Mouse (Mus musculus): ENCODE results near the gene Mycbpap. TPM values are rescaled to one million over a fixed set of nuclear protein-coding genes. Genes with fewer than 3 reads are reported as not detected.
A peak's percentile ranks its signal among the peaks of the same experiment; 100 is the strongest.

The Mycbpap gene
- polyA plus RNA-seq, 1 experiment from 2014 or later: 2.1 TPM

- H3K4me3 ChIP-seq (ENCODE audit: low read depth, low read length): no peak overlapping the region
- ATAC-seq (ENCODE audit: low FRiP score) (no peak), DNase-seq (ENCODE audit: low spot score) (no peak)
- no peak overlapping the region for H3K4me2 ChIP-seq (replicated peaks; ENCODE audit: low read depth, low read length)
- H3K9ac ChIP-seq (ENCODE audit: low read depth, low read length): no peak overlapping the region
- H3K9me3 ChIP-seq (ENCODE audit: control insufficient read depth, low read length): no peaks in the 10 kb centered on the region
- no peaks in the 10 kb centered on the region for H3K27me3 ChIP-seq (ENCODE audit: control insufficient read depth, insufficient read depth, low read length)
- no peaks in the 10 kb centered on the region for H3K36me3 ChIP-seq (ENCODE audit: control insufficient read depth, insufficient read depth, low read length)
- WGBS: 87% methylated on average over 15 of the region's 15 CpGs
- peaks cover 3% of the 10 kb centered on the region; the same call in 1 of the 2 replicates for H3K4me1 ChIP-seq (replicated peaks; ENCODE audit: control insufficient read depth, insufficient read depth, low read length)
- no peak overlapping the region for H3K27ac ChIP-seq (ENCODE audit: low read depth, low read length)
Measured at GRCm38 (mm10) chr11:94457001-94457400, 64.5 kb downstream of the Mycbpap start.

DNA sequence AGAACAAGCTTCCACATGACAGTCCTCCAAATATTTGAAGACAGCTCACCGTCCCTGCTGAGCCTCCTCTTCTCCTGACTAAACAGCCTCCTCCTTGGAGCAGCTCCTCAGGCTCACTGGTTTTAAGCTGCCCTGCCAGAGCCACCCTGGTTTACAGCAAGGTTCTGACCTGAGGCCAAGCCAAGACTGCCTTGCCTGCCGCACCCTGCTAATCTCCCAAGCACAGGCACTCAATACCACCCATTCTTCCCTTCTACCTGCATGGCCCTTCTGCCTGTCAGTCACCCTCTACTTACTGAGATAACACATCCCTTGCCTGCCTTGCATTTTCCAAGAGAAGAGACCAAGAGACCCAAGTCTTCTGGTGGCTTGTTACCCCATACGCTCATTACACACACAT lies 65.2 kb downstream of the Mycbpap start:
- no peak for DNase-seq (ENCODE audit: low spot score)
- 76% methylated on average over 3 of the region's 3 CpGs for WGBS

GRCm38 (mm10) chr11:94455161-94455820 lies 66.3 kb downstream of the Mycbpap start:
- whole genome bisulfite sequencing: 82% methylated on average over 10 of the region's 10 CpGs
- no peak for ATAC-seq (ENCODE audit: low FRiP score)
- Histone ChIP-seq H3K36me3 (ENCODE audit: control insufficient read depth, insufficient read depth, low read length) (no peaks in the 10 kb centered on the region), H3K27ac (ENCODE audit: low read depth, low read length) (peak overlapping the region; percentile 10; the same call in 1 of the 2 replicates), H3K4me3 (ENCODE audit: low read depth, low read length) (no peak overlapping the region), H3K9ac (ENCODE audit: low read depth, low read length) (no peak overlapping the region), H3K9me3 (ENCODE audit: control insufficient read depth, low read length) (no peaks in the 10 kb centered on the region), H3K27me3 (ENCODE audit: control insufficient read depth, insufficient read depth, low read length) (no peaks in the 10 kb centered on the region), H3K4me1 (replicated peaks; ENCODE audit: control insufficient read depth, insufficient read depth, low read length) (peaks cover 3% of the 10 kb centered on the region; the same call in 1 of the 2 replicates), H3K4me2 (replicated peaks; ENCODE audit: low read depth, low read length) (no peak overlapping the region)
- no peak for DNase-seq (ENCODE audit: low spot score)

More for the DNA sequence above, 65.2 kb downstream of the Mycbpap start:
- no peak overlapping the region for H3K27ac ChIP-seq (ENCODE audit: low read depth, low read length)
- no peaks in the 10 kb centered on the region for H3K27me3 ChIP-seq (ENCODE audit: control insufficient read depth, insufficient read depth, low read length)
- H3K9me3 ChIP-seq (ENCODE audit: control insufficient read depth, low read length): no peaks in the 10 kb centered on the region
- no peak for ATAC-seq (ENCODE audit: low FRiP score)
- H3K36me3 ChIP-seq (ENCODE audit: control insufficient read depth, insufficient read depth, low read length): no peaks in the 10 kb centered on the region
- no peak overlapping the region for H3K4me3 ChIP-seq (ENCODE audit: low read depth, low read length)
- no peak overlapping the region for H3K9ac ChIP-seq (ENCODE audit: low read depth, low read length)
- no peak overlapping the region for H3K4me2 ChIP-seq (replicated peaks; ENCODE audit: low read depth, low read length)
- peaks cover 3% of the 10 kb centered on the region; the same call in 1 of the 2 replicates for H3K4me1 ChIP-seq (replicated peaks; ENCODE audit: control insufficient read depth, insufficient read depth, low read length)

GRCm38 (mm10) chr11:94454756-94455155 lies 66.8 kb downstream of the Mycbpap start:
- no peaks in the 10 kb centered on the region for H3K36me3 ChIP-seq (ENCODE audit: control insufficient read depth, insufficient read depth, low read length)
- no peak overlapping the region for H3K4me2 ChIP-seq (replicated peaks; ENCODE audit: low read depth, low read length)
- WGBS: 79% methylated on average over 5 of the region's 5 CpGs
- peaks cover 3% of the 10 kb centered on the region; the same call in 1 of the 2 replicates for H3K4me1 ChIP-seq (replicated peaks; ENCODE audit: control insufficient read depth, insufficient read depth, low read length)
- no peak for ATAC-seq (ENCODE audit: low FRiP score)
- H3K27me3 ChIP-seq (ENCODE audit: control insufficient read depth, insufficient read depth, low read length): no peaks in the 10 kb centered on the region
- H3K9ac ChIP-seq (ENCODE audit: low read depth, low read length): no peak overlapping the region
- H3K27ac ChIP-seq (ENCODE audit: low read depth, low read length): peak overlapping the region; percentile 10; the same call in 1 of the 2 replicates
- H3K4me3 ChIP-seq (ENCODE audit: low read depth, low read length): no peak overlapping the region
- DNase-seq (ENCODE audit: low spot score): no peak
- no peaks in the 10 kb centered on the region for H3K9me3 ChIP-seq (ENCODE audit: control insufficient read depth, low read length)

Other genes with a start within 250 kb of the Mycbpap start
- 0.68 TPM in 1 of 2 replicates, not detected in the other for gene Gm21885, start 239.9 kb downstream of the Mycbpap start, polyA plus RNA-seq (2014; fragmentation: Nextera tagmentation; extraction: Ambion mirVana)
- gene Luc7l3, start 199.8 kb downstream of the Mycbpap start, polyA plus RNA-seq (2014; fragmentation: Nextera tagmentation; extraction: Ambion mirVana): 118 and 125 TPM in 2 replicates
- gene Ankrd40, start 193.7 kb downstream of the Mycbpap start, polyA plus RNA-seq (2014; fragmentation: Nextera tagmentation; extraction: Ambion mirVana): 16.3 and 21.7 TPM in 2 replicates
- gene Abcc3, start 128.7 kb downstream of the Mycbpap start, polyA plus RNA-seq (2014; fragmentation: Nextera tagmentation; extraction: Ambion mirVana): 0.57 and 0.94 TPM in 2 replicates
- 10.9 and 19.3 TPM in 2 replicates for gene Cacna1g, start 47.5 kb downstream of the Mycbpap start, polyA plus RNA-seq (2014; fragmentation: Nextera tagmentation; extraction: Ambion mirVana)
- not detected in 2 replicates for gene Spata20, start 35.6 kb downstream of the Mycbpap start, polyA plus RNA-seq (2014; fragmentation: Nextera tagmentation; extraction: Ambion mirVana)
- gene Epn3, start 21.8 kb downstream of the Mycbpap start, polyA plus RNA-seq (2014; fragmentation: Nextera tagmentation; extraction: Ambion mirVana): 0.80 and 1.3 TPM in 2 replicates
- 3.4 TPM in 2 replicates for gene Rsad1, start 27.5 kb upstream of the Mycbpap start, polyA plus RNA-seq (2014; fragmentation: Nextera tagmentation; extraction: Ambion mirVana)
- 0.49 and 0.52 TPM in 2 replicates for gene Chad, start 43.3 kb upstream of the Mycbpap start, polyA plus RNA-seq (2014; fragmentation: Nextera tagmentation; extraction: Ambion mirVana)
- gene Acsf2, start 80.1 kb upstream of the Mycbpap start, polyA plus RNA-seq (2014; fragmentation: Nextera tagmentation; extraction: Ambion mirVana): 4.9 and 5.2 TPM in 2 replicates
- gene Lrrc59, start 108.0 kb upstream of the Mycbpap start, polyA plus RNA-seq (2014; fragmentation: Nextera tagmentation; extraction: Ambion mirVana): 169 and 183 TPM in 2 replicates
- gene Mrpl27, start 132.0 kb upstream of the Mycbpap start, polyA plus RNA-seq (2014; fragmentation: Nextera tagmentation; extraction: Ambion mirVana): 130 and 139 TPM in 2 replicates
- 33.9 and 37.4 TPM in 2 replicates for gene Eme1, start 132.2 kb upstream of the Mycbpap start, polyA plus RNA-seq (2014; fragmentation: Nextera tagmentation; extraction: Ambion mirVana)
- 8.9 and 9.6 TPM in 2 replicates for gene Xylt2, start 155.8 kb upstream of the Mycbpap start, polyA plus RNA-seq (2014; fragmentation: Nextera tagmentation; extraction: Ambion mirVana)
- 0.11 and 0.12 TPM in 2 replicates for gene Gm11541, start 182.8 kb upstream of the Mycbpap start, polyA plus RNA-seq (2014; fragmentation: Nextera tagmentation; extraction: Ambion mirVana)
- 0.17 and 0.19 TPM in 2 replicates for gene Cdc34b, start 220.0 kb upstream of the Mycbpap start, polyA plus RNA-seq (2014; fragmentation: Nextera tagmentation; extraction: Ambion mirVana)

All from hindbrain, embryonic 11.5 days (tissue).